Mouse (Mus musculus) liver, embryonic 16.5 days (tissue): ENCODE measurements around the gene Ctf2. TPM values are rescaled to one million over a fixed set of nuclear protein-coding genes. Genes with fewer than 3 reads are reported as not detected.

ENCODE experiments used
- ATAC-seq: fragments of 200-750 bp; cut with Nextera tagmentation; 2 replicates; pipeline ENCODE4 v1.8.0; 2017; ENCODE audit warnings: low read depth, mild to moderate bottlenecking, moderate number of reproducible peaks, moderate library complexity
- H3K27ac ChIP-seq: fragments of 300-500 bp; sonication (generic); 2 replicates; pipeline ENCODE4 v1.5.1; 2014; ENCODE audit warnings: mild to moderate bottlenecking, low read length
- H3K27me3 ChIP-seq: fragments of 300-500 bp; sonication (generic); 2 replicates; pipeline ENCODE4 v1.6.1; 2014; ENCODE audit warnings: low read depth, low read length, mixed read lengths; ENCODE audit not compliant: control insufficient read depth, insufficient read depth
- H3K36me3 ChIP-seq: fragments of 300-500 bp; sonication (generic); 2 replicates; pipeline ENCODE4 v1.6.1; 2014; ENCODE audit warnings: mild to moderate bottlenecking; ENCODE audit not compliant: control insufficient read depth, insufficient read depth
- H3K4me1 ChIP-seq: fragments of 300-500 bp; sonication (generic); 2 replicates; pipeline ENCODE4 v1.6.1; 2014; ENCODE audit warnings: low read depth, low read length, mixed read lengths; ENCODE audit not compliant: control insufficient read depth
- H3K4me2 ChIP-seq: fragments of 300-500 bp; sonication (generic); 2 replicates; pipeline ENCODE4 v1.6.1; 2014; ENCODE audit warnings: low read depth, low read length, mixed read lengths
- H3K4me3 ChIP-seq: fragments of 300-500 bp; sonication (generic); 2 replicates; pipeline ENCODE4 v1.5.1; 2014; ENCODE audit warnings: low read depth, mild to moderate bottlenecking, low read length
- H3K9ac ChIP-seq: fragments of 300-500 bp; sonication (generic); 2 replicates; pipeline ENCODE4 v1.6.1; 2014; ENCODE audit warnings: low read depth, low read length
- H3K9me3 ChIP-seq: fragments of 300-500 bp; sonication (generic); replicated peaks from 2 replicates; pipeline ENCODE4 v1.6.1; 2016; ENCODE audit warnings: low read length; ENCODE audit not compliant: control insufficient read depth
- WGBS: fragments of 180-500 bp; shearing (Covaris S2); extraction: QIAGEN DNeasy Blood & Tissue Kit; methylation state at CpG from one replicate; pipeline ENCODE4 v1.1.7; 2014; ENCODE audit not compliant: insufficient replicate concordance; 5-methylcytosine and 5-hydroxymethylcytosine counted together
- polyA plus RNA-seq: library from polyadenylated mRNA; unstranded; fragments of >200 nt; fragmentation: Nextera tagmentation; extraction: Ambion mirVana; gene quantifications from 2 replicates; pipeline ENCODE4 v1.2.1, GENCODE M21; 2015

Gene Ctf2
- polyA plus RNA-seq, 1 experiment from 2014 or later, result 0.05 TPM

DNA sequence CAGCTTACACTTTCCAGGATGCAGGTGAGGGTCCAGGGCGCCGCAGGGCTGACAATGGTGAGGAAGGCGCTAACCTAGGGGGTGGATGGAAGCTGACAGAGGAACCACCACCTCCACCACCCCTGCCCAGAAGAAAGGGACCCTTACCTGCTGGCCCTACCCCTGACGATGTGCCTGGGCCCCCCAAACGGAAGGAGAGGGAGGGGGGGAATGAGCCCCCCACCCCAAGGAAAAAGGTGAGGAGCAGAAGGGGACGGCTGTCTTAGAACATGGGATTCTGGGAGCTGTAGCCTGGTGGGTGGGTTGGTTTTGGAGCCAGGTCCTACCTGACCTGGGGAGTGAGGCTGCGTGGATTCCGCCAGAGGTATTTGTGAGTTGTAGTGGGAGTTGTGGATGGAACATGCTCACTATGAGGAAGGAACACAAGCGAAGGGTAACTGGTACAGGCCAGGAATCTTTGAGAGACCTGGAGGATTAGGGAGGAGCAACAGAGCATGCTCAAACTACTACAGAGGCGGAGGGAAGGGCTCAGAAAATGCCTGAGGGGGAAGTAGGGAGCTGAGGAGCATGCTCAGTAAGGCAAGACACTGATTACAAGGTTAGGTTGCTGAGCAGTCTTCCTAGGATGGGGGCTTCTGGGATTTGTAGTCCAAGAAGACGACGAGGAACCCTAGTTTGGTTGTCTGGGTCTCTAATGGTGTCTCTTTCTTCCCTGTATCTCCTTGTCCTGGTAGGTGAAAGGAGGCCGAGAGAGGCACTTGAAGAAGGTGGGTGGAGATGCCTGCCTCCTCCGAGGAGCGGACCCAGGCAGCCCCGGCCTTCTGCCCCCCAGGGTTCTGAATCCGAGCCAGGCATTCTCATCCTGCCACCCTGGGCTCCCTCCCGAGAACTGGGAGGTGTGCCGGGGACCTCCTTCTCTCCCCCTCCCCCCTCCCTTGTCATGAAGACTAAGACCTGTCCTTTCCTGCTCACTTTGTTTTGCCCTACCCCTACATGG, 18.5 kb upstream of the Ctf2 start:
- Histone ChIP-seq H3K4me2 (no peak overlapping the region), H3K9me3 (no peaks in the 10 kb centered on the region), H3K36me3 (no peaks in the 10 kb centered on the region; the same call in 1 of the 2 replicates), H3K9ac (no peak overlapping the region), H3K4me3 (no peak overlapping the region), H3K27me3 (no peaks in the 10 kb centered on the region), H3K4me1 (peaks cover 4% of the 10 kb centered on the region), H3K27ac (no peak overlapping the region)
- ATAC-seq, result no peak
- WGBS, result 71% methylated on average over 19 of the region's 19 CpGs

DNA sequence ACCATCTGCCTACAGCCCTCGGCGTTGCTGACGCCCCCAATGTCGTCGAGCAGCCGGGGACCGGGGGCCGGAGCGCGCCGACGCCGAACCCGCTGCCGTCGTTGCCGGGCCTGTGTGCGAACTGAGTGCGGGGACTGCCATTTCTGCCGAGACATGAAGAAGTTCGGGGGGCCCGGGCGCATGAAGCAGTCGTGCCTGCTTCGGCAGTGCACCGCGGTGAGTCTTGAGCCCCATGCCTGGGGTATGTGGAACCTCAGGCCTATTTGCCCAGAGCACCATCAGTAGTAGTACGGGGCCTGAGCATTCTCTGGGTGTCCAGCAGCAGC, 16.2 kb upstream of the Ctf2 start:
- Histone ChIP-seq H3K4me3 (no peak overlapping the region), H3K4me1 (peaks cover 14% of the 10 kb centered on the region), H3K36me3 (no peaks in the 10 kb centered on the region; the same call in 1 of the 2 replicates), H3K4me2 (no peak overlapping the region), H3K9ac (no peak overlapping the region), H3K27ac (no peak overlapping the region), H3K27me3 (no peaks in the 10 kb centered on the region), H3K9me3 (no peaks in the 10 kb centered on the region)
- ATAC-seq, result no peak
- WGBS, result 89% methylated on average over 28 of the region's 28 CpGs

DNA sequence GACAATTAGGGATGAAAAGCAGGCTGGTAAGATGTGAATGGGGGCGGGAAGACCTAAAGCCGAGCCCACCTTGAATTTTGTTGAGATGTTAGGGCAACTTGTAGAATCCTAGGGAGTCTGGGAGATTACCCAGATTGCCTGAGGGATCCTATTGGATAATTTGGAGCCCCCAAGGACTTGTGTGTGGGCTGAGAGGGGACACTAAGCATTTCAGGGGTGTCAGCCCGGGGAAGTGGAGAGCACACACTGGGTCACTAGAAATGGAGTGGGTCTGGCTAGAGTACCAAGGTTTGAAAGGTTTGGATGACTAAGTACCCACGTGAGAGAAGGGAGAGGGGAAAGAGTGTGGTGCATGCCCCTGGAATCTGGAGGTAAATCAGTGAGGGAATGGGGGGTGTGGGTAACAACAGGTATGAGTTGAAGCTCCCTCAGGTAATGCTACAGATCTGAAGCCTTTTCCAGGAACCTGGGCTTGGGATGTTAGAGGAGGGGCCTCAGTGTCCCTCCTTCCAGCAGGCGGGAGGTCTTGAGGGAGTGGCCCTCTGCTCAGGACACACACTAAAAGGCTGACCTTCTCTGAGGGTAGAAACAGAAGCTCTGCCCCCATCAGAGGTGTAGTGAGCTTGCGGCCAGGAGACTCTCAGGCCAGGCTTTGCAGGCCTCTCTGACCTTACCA, 15.7 kb upstream of the Ctf2 start:
- 0 out of 2 replicates have a peak overlapping the region, but pooled peaks have one; percentile 78 for H3K4me2 ChIP-seq
- no peaks in the 10 kb centered on the region for H3K27me3 ChIP-seq
- H3K9me3 ChIP-seq, result no peaks in the 10 kb centered on the region
- no peaks in the 10 kb centered on the region; the same call in 1 of the 2 replicates for H3K36me3 ChIP-seq
- 74% methylated on average over 6 of the region's 6 CpGs for WGBS
- no peak overlapping the region for H3K27ac ChIP-seq
- ATAC-seq, result no peak
- H3K9ac ChIP-seq, result no peak overlapping the region
- H3K4me1 ChIP-seq, result peaks cover 14% of the 10 kb centered on the region
- no peak overlapping the region; the same call in 1 of the 2 replicates for H3K4me3 ChIP-seq

DNA sequence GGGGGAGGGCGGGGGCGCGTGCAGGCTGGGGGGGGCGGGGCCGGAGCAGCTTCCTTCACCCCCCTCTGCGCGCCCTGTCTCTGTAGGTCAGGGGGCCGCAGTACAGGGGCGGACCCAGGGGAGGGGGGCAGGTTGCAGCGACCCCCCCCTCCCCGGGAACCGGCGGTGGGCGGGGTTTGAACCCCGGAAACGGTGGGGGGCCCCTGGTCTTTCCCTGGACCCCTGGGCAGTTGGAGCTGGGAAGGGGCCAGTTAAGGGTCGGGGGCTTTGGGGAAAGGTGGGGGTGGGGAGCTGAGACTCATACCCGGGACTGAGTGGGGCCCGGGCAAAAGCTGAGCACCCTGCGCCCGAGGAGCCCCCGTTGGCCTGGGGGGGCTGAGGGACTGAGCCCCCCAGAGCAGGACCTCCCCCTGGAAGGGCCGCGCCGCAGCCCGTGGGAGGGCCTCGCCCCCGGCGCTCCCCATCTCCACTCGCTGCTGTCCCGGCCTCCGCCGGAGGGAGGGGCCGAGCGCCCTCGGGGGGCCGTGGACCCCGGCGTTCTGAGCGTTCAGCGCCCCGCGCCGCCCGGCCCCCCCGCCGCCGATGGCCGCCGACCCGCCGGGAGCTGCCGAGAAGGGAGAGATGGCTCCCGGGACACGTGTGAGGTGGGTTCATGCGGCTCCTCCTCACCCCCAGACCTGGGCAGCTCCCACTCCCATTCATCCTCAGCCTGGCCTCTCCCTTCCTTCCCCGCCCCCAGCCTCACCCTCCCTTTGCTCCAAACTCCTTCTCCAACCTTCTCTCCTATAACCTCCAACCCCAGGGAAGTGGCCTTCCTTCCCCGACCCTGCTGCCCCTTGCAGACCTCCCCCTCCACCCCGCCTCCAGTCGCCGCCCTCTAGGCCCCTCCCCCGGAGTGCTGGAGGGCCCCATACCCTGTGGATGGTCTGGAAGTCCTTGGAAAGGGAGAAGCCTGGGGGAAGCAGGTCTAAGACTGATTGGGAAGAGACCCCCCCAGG, 14.8 kb upstream of the Ctf2 start:
- Histone ChIP-seq H3K36me3 (no peaks in the 10 kb centered on the region; the same call in 1 of the 2 replicates), H3K4me3 (peak overlapping the region; percentile 64), H3K4me1 (peaks cover 14% of the 10 kb centered on the region), H3K27me3 (no peaks in the 10 kb centered on the region), H3K9me3 (no peaks in the 10 kb centered on the region), H3K27ac (no peak overlapping the region), H3K9ac (peak overlapping the region; percentile 54), H3K4me2 (peak overlapping the region; percentile 78)
- WGBS, result 1% methylated on average over 37 of the region's 62 CpGs
- 0 out of 2 replicates have a peak, but pooled peaks have one; percentile 0 for ATAC-seq

DNA sequence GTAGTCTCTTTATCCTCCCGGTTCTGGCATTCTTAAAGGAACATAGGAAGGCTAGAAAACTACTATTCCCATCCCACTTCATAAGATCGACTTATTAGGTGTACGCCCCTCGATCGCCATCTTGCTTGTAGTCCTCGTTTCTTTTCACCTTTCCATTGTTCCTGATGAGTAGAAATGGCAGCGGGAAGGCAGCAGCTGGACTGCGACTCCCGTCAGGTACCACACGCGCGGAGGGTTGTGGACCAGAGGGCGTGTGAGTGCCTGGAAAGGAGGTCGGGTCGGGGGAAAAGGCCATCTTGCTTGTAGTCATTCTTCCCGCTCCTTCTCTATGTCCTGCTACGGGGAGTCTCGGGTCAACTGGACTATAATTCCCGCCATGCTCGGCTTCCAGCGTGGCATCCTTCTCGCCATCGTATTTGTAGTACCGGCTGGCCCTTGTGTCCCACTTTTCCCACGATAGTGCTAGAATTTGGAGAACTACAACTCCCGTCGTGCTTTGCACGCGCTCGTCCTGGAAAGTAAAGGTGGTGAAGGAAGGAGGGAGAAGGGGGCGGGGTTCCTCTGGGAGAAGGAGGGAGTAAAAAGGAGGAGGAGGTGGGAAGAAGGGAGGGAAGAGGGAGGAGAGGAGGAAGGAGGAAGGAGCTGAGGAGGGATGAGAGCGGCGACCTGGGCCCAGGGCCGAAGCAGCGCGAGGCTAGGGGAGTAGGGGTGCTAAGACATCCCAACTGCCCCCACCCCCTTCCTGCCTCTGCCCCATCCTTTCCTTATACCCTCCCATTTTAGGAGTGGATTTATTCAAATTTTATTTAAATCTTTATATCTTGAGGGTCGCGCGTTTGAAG, 13.9 kb upstream of the Ctf2 start:
- no peaks in the 10 kb centered on the region; the same call in 1 of the 2 replicates for H3K36me3 ChIP-seq
- H3K4me2 ChIP-seq, result peak overlapping the region; percentile 78
- WGBS, result under 1% methylated on average over 39 of the region's 39 CpGs
- peaks cover 14% of the 10 kb centered on the region for H3K4me1 ChIP-seq
- H3K27me3 ChIP-seq, result no peaks in the 10 kb centered on the region
- H3K4me3 ChIP-seq, result peak overlapping the region; percentile 64
- peak; percentile 75 for ATAC-seq
- peak overlapping the region; percentile 79 for H3K27ac ChIP-seq
- H3K9ac ChIP-seq, result peak overlapping the region; percentile 65
- no peaks in the 10 kb centered on the region for H3K9me3 ChIP-seq

DNA sequence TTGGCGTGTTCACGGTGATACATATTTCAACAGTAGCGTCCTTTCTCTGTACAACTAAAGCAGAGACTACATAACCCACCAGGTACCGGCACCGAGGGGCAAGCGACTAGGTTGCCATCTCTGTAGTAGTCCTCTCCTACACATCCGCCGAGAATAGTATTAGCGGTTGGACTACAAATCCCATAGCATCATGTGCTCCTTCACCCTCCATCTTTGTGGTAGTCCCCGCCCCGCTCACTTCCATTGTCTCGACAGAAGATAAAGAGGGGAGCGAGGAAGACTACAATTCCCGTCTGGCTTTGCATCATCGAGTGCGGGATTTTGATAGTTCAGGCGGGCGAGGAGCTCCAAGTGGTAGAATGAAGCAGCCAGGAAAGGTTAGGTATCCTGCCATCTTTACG, 13.3 kb upstream of the Ctf2 start:
- Histone ChIP-seq H3K4me3 (peak overlapping the region; percentile 64), H3K27ac (peak overlapping the region; percentile 79), H3K27me3 (no peaks in the 10 kb centered on the region), H3K9ac (peak overlapping the region; percentile 65), H3K9me3 (no peaks in the 10 kb centered on the region), H3K4me2 (peak overlapping the region; percentile 78), H3K36me3 (no peaks in the 10 kb centered on the region; the same call in 1 of the 2 replicates), H3K4me1 (peaks cover 14% of the 10 kb centered on the region)
- ATAC-seq, result peak; percentile 80
- WGBS, result under 1% methylated on average over 19 of the region's 19 CpGs

DNA sequence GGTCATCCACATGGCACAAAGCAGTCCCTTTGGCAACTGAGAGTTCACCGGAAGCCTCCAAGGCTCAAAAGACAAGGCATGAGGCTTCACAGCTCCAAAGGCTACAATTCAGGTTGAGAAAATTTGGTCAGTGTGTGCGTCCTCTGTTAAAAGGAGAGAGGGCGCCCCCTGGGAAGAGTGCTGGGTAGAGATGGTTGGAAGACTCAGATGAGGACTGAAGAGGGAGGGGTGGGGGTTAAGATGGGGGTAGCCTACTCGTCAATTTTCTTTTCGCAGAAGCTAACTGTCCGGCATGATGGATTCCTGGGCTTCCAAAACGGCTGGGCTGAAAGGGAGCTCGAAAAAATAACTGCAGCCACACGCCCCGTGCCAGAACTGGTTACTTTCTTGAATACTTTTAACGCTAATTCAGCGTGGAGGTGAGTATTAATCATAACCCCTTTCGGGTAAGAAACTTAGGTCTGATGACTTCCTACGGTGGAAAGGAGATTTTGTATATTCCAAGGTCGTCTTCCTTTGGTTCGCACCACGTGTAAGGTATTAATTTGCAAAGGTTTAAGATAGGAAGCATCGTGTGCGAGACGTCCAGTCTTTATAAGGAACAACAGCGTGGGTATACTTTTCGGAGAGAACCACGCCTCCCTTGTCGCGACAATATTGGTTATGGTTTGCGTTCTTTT, 12.5 kb upstream of the Ctf2 start, which contains the start of gene Fbxl19:
Gene Fbxl19 (plus strand): TSS at position 178 of the 680 bp plus-strand sequence.
- no peak for ATAC-seq
- Histone ChIP-seq H3K27ac (peak within 1 kb of the TSS; percentile 79), H3K9me3 (no peaks in the 10 kb centered on the region), H3K36me3 (no peaks in the 10 kb centered on the region; the same call in 1 of the 2 replicates), H3K4me3 (peak within 1 kb of the TSS; percentile 64), H3K4me1 (peaks cover 14% of the 10 kb centered on the region), H3K9ac (peak within 1 kb of the TSS; percentile 65), H3K27me3 (no peaks in the 10 kb centered on the region), H3K4me2 (peak within 1 kb of the TSS; percentile 78)
- under 1% methylated on average over 26 of the region's 26 CpGs for WGBS
